Mouse (Mus musculus): ENCODE measurements at regions not wholly inside any gene's neighbourhood (a gene's known extent, or its start where the extent isn't known, plus 50 kb on each side); places are given as distances from the start of the nearest gene placed in this dataset.
A peak's percentile ranks its signal among the peaks of the same experiment; 100 is the strongest.

GRCm38 (mm10) chr15:10767535-10767934, 53.1 kb upstream of the Rai14 start:
- DNase-seq = no peak

- DNase-seq = peak; percentile 32
Observed at GRCm38 (mm10) chr15:10770410-10771310, 56.2 kb upstream of the Rai14 start.

DNA sequence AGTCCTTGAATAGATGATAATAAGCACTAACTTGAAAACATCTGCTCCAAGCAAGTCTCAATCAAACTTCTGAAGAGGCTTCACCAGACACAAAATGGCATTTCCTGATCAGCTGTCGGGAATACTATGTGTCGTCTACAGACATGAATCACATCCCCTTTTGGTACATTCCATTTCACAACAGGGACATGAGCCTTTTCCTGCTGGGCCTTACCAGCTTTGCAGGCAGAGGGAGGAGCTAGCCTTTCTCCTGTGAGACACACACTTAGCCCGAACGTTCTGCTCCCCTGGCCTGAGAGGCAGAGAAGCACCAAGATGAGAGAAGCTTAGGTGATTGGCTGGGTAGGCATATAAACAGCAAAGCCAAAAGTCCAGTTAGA, 56.9 kb upstream of the Rai14 start:
- DNase-seq = peak; percentile 37

DNA sequence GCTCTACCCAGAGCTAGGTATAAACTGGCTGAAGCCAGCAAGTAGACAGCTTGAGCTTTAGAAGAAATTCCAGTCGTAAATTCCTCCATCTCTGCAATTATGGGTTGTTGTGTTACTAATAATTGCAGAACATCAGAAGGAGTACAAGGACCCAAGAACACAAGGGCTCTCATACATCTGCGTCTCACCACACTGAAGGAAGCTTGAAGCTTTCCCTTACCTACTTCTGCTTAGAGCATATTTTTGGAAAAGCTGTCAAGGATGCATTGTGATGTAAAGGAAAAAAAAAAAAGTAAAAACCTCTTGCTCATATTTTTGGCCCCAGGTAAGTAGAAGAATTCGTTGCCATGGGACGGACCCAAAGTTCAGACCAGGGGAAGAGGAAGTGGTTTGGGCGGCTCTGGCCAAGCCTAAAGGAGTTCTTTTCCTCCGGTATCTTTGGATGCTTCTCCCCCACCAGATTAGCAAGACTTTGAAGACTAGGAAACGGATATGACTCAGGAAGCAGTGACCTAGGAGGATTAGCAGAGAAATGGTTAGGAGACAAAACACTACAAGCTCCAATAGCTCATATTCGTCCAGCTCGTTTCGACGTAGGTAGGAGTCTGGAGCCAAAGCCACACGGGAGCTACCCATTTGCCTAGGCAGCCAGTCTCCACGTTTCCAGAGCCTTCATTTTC, 65.7 kb upstream of the Rai14 start:
- peak; percentile 34 for DNase-seq

- DNase-seq = no peak
Observed at GRCm38 (mm10) chr15:10789371-10789770, 74.9 kb upstream of the Rai14 start.

- no peak for DNase-seq
Observed at GRCm38 (mm10) chr15:10790862-10791497, 76.6 kb upstream of the Rai14 start.

DNA sequence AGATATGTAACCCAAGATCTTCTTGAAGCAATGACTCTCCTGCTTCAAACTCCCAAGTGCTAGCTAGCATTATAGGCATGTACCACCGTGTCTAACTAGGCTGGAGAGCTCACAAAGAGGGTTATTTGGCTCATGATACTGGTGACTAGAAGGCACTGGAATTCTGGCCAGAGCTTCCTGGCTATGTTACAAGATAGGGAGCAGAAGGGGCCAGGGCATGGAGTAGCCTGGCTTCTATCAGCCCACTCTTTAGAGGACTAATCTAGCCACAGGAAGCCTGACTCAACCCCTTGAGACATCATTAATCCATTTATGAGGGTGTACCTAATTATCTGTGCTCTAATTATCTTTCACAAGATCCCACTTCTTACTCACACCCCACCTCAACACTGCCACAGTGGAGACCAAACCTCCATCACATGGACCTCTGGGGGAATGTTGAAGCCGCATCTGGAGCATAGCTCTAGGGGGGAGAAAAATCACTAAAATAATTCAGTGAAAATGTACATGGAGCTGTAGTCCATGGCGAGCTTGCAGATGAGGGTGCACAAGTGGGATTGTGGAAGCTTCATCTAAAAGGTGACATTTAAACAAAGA, 77.2 kb upstream of the Rai14 start:
- DNase-seq = no peak

DNA sequence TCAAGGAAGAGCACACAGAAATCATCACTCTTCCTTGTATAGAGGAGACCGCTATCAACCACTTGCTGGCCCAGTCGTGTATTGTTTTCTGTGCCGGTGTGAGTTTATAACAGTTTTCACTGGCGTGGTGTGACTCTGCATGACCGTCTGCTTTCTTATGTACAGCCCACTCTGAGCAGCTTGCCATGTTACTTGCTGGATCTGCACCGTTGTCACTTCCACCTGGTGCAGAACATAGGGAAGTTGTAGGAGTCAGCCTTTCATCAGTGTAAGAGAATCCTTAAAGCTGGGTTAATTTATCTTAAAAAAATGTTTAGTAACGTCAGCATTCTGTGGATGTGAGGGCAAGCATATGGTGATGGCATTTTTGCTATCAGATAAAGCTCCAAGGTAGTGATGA, 77.7 kb upstream of the Rai14 start:
- DNase-seq = no peak

DNA sequence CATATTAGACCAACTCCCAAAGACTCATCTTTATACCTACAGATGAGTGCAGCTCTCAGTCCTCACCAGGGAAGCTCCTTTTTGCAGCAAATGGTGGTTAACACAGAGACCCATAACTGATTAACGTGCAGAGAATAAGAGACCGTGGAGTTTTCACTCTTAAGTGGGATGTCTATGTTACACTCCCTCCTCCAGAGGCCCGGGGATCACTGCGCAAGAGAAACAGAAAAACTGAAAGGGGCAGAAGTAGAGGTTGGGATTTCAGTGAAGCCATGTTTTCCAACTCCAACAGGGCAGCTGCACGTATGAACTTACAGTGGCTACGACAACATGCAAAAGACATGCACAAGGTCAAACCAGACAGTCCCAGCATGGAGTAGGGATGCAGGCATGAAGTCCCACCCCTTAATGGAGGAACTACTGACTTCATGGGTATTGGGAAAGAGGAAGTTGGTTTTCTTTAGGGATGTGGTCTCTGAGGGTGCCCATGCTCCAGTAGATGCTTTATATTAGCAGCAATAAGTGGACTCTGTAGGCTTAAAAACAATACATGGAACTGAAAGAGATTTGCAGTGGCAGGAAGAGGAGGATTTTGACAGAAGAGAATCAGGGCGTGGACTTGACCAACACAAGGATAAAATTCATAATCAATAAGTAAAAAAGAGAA, 80.8 kb upstream of the Rai14 start:
- DNase-seq = no peak

- DNase-seq = no peak
Observed at GRCm38 (mm10) chr15:10799656-10800055, 85.2 kb upstream of the Rai14 start.

DNA sequence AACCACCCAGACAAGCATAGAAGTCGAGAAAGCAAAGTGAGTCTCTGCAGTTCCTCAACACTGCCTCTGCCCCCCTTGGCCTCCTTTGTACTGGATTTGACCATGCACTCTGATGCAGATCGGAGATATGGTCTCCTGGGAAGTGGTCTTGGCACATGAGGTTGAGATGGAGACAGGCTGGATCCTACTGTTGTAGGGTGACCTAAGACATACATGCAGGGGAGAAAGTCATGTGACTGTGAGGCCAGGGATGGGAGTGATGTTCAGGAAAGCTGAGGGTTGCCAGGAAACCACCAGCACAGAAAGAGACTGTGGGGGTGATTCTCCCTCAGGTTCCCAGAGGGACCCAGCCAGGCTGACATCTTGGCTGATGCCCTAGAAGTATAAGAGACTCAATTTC, 99.8 kb upstream of the Rai14 start:
- no peak for DNase-seq

DNA sequence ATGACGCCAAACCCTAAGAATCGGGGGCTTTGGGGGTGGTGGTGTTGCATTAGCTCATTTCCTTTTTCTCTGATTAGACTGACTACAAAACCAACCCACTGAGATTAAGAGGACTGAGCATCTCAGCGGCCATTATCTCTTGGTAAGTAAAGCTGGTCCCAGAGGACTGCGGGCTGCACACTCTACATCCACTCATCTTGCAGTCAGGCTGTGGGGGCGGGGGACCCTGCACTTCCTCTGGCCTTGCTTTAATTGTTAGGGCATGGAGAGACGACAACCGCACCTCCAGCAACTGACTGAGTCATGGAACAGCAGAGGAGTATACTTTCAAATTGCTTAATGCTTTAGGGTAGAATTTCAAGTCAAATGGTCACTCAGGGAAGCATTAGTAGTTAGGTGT, 100.3 kb upstream of the Rai14 start:
- peak; percentile 38 for DNase-seq

GRCm38 (mm10) chr15:10816213-10816621, 101.8 kb upstream of the Rai14 start:
- DNase-seq = no peak

- DNase-seq = peak; percentile 85
Observed at GRCm38 (mm10) chr15:10818216-10818615, 103.8 kb upstream of the Rai14 start.

DNA sequence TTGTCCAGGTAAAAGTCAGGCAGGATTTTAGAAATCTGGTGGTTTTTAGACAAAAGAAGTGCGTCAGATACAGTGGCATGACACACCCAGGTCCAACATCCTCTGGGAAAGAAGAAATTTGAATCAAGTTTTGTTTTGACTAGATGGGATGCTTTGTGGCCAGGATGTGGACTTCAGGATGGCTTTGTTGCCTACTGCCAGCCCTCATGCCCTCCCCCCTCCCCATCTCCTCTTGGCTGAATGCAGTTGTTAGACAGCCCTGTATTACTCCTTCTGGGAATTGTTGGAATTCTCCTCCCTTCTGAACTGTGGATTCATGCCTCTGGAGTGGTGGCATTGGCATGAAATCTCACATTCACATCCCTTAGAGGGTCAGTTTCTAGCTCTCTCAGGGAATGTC, 104.3 kb upstream of the Rai14 start:
- no peak for DNase-seq

GRCm38 (mm10) chr15:10823933-10824332, 109.5 kb upstream of the Rai14 start:
- no peak for DNase-seq

DNA sequence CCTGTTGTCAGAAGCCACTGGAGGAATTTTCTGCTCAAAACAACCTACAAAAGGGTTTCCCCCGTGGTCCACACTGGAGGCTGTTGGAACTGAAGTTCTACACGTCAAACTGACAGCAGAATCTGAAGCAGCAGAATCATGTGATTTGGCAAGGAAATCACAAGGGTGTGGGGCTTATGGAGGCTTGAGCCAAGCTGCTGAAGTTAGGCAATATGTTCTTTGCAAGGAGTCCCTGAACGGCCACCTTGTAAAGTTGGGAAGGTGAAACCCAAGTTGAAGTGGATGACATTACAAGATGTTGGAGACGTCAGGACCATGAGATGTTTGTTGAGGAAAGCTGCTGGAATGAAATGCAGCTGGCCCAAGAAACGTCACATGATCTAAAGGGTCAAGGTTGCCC, 115.2 kb upstream of the Rai14 start:
- no peak for DNase-seq

DNA sequence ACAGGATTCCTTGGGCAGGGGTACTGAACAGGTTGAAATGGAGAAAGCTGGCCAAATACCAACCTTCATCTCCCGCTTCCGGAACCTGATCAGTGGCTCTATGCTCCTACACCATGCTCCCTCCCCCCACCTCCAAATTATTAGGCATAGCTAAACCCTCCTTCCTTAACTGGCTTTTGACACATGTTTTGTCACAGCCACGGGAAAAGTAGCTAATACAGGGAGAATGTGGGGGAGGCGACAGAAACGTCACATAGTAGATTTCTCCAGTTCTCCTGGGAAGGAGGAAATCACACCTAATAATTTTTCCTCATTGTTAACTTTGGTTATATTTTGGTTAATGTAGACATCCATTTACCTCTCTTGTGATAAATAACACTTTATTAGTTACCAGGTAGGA, 116.1 kb upstream of the Rai14 start:
- no peak for DNase-seq

- no peak for DNase-seq
Observed at GRCm38 (mm10) chr15:10831106-10831505, 116.7 kb upstream of the Rai14 start.

DNA sequence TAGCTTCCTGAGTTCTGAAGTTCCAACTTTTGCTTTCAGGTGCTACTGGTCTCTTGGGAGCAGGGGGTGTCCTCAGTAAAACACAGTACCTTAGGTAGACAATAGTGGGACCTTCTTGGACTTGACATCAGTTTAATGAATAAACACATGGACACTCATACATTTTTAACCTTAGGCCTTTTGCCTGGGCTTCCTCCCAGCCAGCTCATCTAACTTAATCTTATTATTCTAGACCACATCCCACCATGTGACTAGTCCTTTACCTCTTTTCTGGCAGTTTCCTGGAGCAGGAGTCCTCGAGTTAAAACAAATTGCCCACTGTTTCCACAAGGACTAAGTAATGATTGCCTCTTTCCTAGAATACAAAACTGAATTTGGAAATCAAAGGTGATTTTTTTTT, 117.9 kb upstream of the Rai14 start:
- DNase-seq = no peak

- DNase-seq = peak; percentile 31
Observed at GRCm38 (mm10) chr15:10833866-10834571, 118.1 kb upstream of the C1qtnf3 start.
